Mouse (Mus musculus): Measurements from ENCODE around the gene Gm20479.

The Gm20479 gene

DNA sequence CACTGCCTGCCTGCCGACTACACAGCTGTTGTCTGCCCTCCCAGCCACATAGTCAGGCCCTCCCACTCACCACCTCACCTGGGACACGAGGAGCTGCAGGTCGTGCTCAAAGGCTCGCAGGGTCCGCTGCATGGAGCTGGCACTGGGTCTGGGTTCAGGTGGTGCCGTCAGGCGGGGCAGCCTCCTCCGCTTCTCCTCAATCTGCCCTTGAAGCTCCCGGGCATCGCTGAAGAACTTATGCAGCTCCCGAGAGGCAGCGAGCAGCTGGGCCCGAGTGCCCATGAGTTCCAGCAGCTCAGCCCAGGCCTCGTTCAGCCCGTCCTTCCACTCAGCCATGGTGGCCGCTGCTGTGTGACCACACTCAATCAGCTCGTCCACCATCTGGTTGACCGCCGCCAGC, 11.9 kb upstream of the Gm20479 start:
- DNase-seq (ENCODE audit: inconsistent age in 2 of 2, low spot score in 1 of 2), result no peak

DNA sequence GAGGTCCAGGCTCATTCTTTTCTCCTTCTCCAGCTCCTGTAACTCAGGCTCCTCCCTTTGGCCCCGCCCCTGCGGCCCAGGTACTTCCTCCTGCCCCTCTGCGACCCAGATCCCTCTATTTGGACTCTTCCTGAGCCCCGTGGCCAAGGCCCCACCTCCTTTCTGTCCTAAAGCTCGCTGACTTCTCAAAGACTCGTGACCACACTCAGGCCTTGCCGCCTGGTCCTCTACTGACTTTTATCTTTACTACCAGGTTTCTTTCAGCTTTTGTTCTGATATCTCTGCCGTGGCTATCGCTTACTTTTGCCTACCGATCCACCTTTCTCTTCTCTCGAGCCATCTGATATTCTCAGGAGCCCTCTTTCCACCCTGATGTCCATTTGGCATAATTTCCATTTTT, 10.8 kb upstream of the Gm20479 start:
- no peak for DNase-seq (ENCODE audit: inconsistent age in 2 of 2, low spot score in 1 of 2)

DNA sequence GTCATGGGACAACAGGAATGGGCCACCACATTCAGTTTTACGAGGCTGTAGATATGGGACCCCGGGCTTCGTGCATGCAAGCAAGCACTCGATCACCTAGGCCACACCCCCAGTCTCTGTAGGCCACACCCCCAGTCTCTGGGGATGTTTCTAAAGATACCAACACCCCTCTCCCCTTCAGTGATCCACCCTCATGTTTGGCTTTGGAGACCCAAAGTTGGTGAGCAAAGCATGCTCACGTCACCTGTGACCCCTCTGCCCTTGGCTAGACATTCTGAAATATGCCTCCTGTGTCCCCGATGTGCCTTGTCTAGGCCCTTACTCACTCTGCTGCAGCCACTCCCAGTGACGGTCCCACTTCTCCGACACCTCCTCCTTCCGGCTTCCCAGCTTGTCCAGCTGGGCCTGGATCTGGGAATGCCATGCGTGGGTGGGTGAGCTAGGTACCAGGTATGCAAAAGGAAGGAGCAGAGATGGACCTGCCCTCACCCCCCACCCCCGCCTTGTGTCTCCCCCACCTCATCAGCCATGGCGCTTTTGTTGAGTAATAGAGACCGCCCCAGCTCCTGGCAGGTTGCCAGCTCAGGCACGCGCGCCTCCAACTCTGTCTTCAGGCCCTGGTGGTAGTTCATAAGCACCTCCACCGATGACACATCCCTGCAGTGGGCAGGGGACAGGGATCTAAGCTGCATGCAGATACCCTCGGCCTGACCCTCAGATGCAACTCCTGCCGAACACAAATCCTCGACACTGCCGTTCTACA, 9.0 kb upstream of the Gm20479 start:
- DNase-seq (ENCODE audit: inconsistent age in 2 of 2, low spot score in 1 of 2), result no peak

DNA sequence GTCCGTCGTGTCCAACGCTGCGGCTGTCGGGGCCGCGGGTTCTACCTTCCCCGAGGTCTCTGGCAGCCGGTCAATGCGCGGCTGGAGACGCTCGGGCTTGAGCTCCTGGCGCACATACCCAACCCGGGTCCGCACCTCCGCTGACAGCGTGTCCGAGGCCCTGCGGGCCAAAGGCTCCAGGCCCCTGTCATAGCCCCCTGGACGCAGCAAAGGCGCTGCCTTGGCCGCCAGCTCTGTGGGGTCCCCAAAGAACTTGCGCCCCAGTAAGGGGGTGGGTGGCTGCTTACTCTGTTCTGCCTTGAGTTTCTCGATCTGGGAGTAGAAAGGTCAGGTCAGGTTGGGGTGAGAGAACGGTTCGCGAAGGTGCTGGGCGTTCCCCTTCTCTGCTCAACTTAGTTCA, 7.2 kb upstream of the Gm20479 start:
- no peak for DNase-seq (ENCODE audit: inconsistent age in 2 of 2, low spot score in 1 of 2)

DNA sequence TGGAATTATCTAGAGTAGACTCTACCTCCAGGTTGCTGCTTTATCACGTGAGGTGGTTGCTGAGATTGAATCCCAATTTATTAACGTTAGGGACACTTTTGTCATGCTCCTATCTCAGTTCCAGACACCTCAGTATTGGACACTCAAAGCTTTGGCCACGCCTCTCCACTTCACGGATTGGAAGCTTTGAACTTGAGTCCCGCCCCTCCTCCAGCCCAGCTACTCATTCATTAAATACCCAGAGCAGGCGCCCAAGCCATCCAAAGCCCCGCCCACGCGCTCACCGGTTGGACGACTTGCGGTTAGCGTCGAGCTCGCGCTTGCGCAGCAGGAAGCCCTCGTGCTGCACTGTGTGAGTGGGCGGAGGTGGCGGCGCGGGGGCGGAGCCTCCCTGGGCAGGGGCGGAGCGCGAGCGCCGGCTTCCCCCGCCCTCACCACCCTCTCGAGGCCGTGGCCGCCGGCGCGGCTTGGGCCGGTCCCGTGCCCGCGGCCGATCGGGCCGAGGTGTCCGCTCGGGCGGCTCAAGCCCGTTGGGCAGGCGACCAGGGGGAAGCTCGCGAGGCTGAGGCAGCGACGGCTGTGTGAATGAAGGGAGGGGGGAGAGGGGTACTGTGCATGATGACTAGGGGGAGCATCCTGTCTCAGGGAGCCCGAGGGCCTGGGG, 4.2 kb upstream of the Gm20479 start:
- DNase-seq (ENCODE audit: inconsistent age in 2 of 2, low spot score in 1 of 2), result peak; percentile 99 to 100

DNA sequence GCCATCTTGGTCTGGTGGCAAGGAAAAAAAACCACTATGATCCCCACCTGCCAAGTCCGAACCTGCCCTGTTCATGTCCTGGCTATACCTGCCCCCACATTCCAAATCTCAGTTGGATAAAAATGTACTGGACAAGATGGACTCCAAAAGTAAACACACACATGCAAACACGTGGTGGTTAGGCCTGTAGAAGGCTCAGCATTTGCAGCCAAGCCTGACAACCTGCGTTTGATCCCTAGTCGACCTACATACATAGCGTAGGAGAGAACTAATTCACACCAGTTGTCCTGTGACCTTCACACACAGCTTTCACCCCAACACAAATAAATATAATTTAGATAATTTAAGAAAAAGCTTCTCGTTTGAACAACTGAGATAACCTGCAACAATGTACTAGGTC, 3.5 kb upstream of the Gm20479 start:
- DNase-seq (ENCODE audit: inconsistent age in 2 of 2, low spot score in 1 of 2), result no peak

DNA sequence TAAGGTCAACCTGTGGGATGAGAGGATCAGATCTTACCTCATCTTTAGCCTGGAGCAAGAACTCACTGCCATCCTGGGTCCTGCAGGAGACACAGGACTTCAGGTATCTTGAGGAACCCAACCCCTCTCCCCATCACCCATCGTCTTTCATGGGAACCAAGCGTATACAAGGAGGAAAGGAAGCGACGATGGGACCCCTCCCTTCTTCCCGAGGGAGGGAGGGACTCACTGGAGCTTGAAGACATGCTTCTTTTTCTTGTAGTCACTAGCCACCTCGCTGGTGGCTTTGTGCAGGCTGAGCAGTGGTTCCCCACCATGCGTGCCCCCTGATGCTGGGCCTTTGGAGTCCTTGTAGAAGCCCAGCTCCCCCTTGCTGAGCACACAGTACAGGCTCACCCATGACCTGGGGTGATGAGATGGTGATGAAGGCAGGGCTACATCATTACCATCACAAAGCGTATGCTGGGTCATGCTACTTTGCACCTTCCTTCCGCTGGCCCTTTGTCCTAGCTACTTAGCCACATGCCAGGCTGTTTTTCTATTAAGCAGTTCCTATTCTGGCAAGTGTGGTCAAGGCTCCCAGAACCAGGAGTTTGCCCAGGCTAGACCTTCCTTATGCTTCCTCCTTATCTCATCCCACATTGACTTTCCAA, 2.6 kb upstream of the Gm20479 start:
- peak in 1 of 2 experiments; percentile 23 for DNase-seq (ENCODE audit: inconsistent age in 2 of 2, low spot score in 1 of 2)

DNA sequence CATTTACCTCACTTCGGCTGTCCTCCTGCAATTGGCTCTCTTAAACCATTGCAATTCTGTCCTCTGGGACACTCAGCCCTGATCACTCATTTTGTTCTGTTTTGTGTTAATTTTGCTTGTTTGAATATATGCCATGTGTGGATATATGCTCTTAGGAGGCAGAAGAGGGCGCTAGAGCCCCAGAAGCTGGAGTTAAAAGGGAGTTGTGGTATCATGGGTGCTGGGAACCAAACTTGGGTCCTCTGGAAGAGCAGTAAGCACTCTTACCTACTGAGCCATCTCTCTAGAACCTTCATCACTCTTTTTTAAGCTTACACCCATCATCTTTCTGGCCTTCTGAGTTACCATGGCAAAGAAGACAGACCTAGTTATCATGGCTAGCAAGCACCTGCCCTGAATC, 1.9 kb upstream of the Gm20479 start:
- no peak for DNase-seq (ENCODE audit: inconsistent age in 2 of 2, low spot score in 1 of 2)

DNA sequence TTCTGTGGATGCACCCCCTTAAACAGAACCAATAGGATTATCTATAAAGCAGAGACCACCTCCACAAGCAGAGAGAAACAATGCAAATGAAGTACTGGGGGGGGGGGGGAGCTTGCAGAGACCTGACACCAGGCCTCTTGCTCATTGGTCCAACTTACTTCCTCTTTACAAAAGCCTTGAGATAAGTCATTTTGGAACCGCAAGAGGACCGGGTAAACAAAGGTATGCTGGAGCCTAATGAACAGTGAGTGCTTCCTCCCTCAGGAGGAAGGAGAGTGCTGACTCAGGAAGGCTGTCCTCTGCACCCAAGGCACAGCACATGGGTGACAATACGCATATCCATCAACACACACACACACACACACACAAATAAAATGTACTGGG, 368 bp upstream of the Gm20479 start:
- DNase-seq (ENCODE audit: inconsistent age in 2 of 2, low spot score in 1 of 2), result no peak

DNA sequence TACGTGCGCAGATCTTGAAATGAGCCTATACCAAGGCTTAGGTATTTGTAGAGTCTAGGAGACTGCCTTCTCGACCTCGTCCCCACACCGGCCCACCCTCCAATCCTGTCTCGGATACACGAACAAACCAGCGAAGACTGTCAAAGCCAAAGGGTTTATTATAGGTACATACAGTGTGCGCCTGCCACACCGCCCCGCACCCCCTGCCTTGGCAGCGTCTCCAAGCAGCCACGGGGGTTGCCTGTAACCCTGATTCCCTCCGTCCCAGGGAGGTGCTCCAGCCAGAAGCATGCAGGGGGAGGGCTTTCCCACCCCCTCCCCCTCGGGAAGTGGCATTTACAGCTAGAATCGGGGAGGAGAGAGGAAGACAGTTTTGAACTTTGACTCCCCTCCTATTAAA, 971 bp downstream of the Gm20479 start:
- peak; percentile 63 to 77 for DNase-seq (ENCODE audit: inconsistent age in 2 of 2, low spot score in 1 of 2)

DNA sequence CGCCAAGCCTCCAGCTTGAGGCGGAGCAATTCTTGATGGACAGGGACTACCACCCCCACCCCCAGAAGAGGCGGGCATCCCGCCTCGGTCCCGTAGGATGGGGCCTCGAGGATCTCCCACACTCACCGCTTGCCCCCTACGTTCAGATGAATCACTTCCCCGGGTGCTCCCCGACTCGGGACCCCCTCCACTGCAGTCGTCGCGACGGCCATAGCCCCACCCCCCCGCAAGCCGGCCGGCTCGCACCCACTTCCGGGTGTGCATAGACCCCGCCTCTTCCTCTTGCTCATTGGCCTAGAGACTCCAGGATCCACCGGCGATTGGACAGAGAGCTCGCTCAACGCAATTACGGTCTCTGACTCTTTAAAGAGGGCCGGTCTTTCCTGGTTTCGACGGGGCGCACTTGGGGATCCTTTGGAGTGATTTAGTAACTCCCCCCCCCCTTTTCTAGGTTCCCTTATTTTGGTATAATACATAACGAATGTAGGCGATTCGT, 1.4 kb downstream of the Gm20479 start, which contains the start of gene Shkbp1:
Shkbp1 (minus strand) TSS at position 275 of the 496 bp plus-strand sequence.
- peak; percentile 90 to 96 for DNase-seq (ENCODE audit: inconsistent age in 2 of 2, low spot score in 1 of 2)

DNA sequence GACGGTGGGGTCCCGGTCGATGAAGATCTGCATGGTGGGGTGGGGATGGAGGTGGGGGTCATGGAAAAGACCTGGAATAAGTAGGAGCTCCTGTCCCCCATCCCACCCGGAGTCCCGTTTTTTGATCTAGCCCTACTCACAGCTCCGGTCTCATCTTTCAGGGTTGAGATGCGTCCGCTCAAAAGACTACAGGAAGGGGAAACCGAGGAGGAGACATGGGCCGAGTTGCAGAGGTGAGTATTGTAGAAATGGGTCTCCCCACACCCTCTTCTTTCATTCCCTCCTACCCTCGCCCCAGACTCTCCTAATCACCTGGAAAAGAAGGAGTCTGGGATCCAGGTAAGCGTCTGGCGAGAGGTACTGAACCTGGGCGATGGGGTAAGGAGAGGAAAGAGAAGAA, 2.0 kb downstream of the Gm20479 start:
- no peak for DNase-seq (ENCODE audit: inconsistent age in 2 of 2, low spot score in 1 of 2)

DNA sequence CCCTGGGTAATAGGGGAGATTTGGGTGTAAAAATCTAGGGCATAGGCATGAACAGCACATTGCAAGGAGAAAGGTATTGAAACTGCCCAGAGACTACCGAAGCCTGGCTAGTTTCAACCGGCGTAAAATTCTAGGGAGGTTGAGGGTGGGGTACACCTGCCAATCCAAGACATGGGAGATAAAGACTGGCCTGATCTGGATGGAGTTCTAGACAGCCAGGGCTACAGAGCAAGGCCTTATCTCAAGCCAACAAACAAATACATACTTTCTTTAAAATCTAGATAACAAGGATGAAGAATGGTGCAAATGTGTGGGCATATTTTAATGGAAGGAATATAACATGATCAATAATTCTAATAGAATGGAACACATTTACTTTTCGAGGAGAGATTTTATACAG, 2.4 kb downstream of the Gm20479 start:
- DNase-seq (ENCODE audit: inconsistent age in 2 of 2, low spot score in 1 of 2), result peak in 1 of 2 experiments; percentile 21

DNA sequence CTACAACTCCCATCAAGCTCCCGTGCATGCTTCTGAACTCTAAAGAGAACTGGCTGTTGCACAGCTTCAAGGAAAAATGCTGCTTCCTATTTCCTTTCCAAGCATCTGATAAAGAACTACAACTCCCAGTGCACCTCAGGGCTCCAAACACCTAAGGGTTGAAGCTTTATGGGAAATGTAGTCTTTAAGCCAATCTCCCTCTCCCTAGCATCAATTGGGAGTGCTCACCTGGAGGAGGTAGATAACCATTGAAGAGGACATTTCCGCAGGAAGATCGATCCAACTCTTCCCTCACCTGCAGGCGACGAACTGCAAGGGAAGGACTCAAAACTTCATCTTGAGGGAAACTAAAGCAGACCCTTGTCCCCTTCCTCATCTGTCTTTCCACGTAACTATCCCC, 3.1 kb downstream of the Gm20479 start:
- DNase-seq (ENCODE audit: inconsistent age in 2 of 2, low spot score in 1 of 2), result peak in 1 of 2 experiments; percentile 60

DNA sequence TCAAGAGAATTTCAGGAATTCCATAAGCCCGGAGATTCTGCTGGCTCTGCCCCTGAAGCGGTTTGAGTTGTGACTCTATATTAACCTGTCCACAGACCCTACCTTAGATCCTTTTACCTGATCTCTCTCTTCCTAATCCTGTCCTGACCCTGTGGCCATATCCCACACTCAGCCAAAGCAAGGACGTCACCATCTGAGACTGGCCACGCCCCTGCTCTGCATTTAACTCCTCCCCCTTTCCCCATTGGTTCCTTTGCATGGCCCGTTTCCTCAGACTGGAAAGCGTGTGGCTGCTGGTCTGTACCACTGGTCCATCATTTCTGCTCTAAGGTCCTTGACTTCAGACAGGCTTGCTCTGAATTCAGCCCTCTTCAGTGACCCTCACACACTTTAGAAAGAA, 11.8 kb downstream of the Gm20479 start:
- DNase-seq (ENCODE audit: inconsistent age in 2 of 2, low spot score in 1 of 2), result peak in 1 of 2 experiments; percentile 19

DNA sequence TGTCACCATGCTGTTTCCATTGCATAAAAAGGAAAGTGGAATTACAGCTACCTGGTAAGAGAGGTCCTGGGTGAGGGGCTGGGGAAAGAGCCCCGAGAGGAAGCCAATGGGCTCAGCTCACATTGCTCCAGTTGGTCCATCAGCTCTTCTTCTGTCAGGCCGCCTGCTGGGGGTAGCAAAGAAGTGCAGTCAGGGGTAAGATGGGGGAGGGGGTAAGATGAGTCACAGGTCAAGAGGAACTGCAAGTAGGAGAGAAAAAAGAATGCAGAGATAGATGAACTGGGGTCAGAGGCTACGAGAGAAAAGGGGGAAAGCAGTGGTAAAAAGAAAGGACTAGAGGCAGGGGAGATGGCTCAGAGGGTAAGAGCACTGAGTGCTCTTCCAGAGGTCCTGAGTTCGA, 14.6 kb downstream of the Gm20479 start:
- DNase-seq (ENCODE audit: inconsistent age in 2 of 2, low spot score in 1 of 2), result peak in 1 of 2 experiments; percentile 23

DNA sequence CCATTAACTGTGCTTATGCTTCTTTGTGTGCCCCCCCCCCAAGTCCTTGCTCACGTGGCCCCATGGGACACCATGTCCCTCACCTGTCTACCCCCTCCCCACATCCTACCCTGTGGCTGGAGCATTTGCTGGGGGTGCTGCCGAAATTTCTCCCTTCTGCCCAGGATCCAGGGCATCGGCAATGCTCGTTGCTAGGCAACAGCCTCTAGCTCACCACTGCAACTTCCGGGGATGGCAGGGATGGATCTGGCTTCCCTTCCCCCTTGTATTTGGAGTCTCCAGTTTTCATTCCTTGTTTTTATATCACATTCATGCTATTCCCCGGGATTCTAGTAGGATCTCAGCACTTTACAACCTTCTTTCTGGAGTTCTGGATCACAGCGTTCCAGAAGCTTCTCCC, 17.7 kb downstream of the Gm20479 start:
- DNase-seq (ENCODE audit: inconsistent age in 2 of 2, low spot score in 1 of 2), result no peak

DNA sequence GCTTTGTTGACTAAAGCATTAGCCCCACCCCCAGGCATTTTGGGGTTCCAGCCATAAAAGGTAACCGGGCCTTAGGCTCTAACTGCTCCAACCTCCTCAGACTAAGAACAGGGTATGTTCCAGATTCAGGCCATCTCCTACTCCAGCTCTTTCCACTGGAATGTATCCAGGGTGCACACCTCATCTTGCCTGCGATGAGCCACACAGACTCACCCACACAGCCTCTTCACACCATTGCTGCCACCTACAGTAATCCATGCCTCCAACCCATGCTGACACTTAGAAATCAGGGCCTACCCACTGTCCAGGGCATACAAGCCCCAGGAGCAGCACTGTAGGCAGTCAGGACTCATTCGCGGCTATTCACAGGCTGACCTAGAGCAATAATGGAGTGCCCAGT, 18.1 kb downstream of the Gm20479 start:
- DNase-seq (ENCODE audit: inconsistent age in 2 of 2, low spot score in 1 of 2), result no peak

DNA sequence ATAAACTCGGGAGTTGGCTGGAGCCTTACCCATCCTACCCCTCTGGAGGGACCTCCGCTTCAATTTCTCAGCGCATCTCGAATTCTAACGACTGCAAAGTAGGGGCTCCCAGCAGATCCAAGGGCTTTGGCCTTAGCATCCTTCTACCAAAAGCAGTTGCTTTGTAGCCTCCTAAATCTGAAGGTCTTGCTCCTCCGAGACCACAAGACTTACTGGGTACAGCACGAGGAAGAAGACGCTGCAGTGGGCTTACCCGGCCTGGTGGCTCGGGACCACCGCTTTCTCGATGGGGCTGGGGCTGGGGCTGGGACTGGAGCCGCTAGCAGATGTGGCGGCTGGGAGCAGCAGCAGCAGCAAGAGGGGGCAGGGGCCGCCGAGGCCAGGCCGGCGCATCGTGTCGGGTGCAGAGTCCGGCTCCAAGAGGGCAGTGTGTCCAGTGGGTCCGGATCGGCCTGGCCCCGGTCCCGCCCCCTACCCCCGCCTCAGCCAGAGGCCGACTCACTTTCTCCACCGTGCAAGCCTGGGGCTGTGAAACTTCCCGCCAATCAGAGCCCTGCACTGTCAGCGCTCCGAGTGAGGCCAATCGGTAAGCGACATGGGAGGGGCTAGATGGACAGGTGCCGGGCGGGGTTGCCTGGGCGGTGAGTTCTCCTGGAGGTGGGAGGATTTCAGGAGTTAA, 19.9 kb downstream of the Gm20479 start, which contains the start of gene Ltbp4:
Ltbp4 (minus strand) TSS at position 518 of the 679 bp plus-strand sequence.
- DNase-seq (ENCODE audit: inconsistent age in 2 of 2, low spot score in 1 of 2), result peak in 1 of 2 experiments; percentile 54

DNA sequence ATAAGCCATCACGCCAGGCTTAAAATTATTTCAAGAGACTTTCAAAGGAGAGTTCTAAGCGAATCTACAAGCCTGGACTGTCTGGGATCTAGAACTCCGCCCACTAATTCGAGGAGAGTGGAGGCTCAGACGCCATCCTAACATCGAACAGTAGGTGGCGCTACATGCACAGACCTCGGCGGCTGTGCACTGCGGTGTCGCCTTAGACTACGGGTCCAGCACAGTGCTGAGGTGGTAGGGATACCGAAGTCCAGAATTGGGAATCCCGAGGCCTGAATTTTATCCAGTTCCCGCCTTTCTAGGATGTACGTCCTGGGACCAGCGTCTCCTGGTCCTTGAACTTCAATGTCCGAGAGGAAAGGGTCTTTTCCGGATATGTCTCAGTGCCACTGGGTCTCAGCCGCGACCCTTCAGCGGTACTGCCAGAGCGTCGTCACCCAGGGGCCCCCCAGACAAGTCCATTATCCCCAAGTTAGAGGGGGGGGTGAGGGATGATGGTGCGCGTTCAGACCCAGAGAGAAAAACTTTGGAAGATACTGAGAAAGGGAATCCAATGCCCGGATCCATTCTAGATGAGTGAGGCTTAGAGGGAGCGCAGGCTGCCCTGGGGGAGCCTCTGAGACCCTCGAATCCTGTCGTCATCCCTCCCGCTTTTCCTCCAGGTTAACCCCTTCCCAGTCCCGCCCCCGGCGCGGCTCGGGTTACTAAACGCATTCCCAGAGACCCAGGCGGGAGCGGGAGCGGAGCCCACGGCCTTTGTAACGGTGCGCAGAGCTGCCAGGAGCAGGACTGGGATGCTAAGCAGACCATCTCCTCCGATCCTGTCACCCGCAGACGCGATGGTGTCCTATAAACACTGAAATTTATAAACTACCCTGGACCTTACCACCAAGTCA, 21.0 kb downstream of the Gm20479 start:
- peak; percentile 88 to 97 for DNase-seq (ENCODE audit: inconsistent age in 2 of 2, low spot score in 1 of 2)
